Mouse (Mus musculus) ES-Bruce4 (cell line): ENCODE measurements around the gene Dctn3.

ENCODE experiments used
- CTCF ChIP-seq: IDR thresholded peaks from one replicate; pipeline ENCODE4 v1.8.1; 2011; ENCODE audit warnings: low read depth, low read length
- EP300 ChIP-seq: IDR thresholded peaks from 2 replicates; pipeline ENCODE4 v1.6.1; 2011; ENCODE audit warnings: low read depth, low read length; ENCODE audit not compliant: insufficient read depth
- POLR2A ChIP-seq: IDR thresholded peaks from one replicate; pipeline ENCODE4 v1.8.1; 2011; ENCODE audit warnings: low read length; ENCODE audit not compliant: insufficient read depth

DNA sequence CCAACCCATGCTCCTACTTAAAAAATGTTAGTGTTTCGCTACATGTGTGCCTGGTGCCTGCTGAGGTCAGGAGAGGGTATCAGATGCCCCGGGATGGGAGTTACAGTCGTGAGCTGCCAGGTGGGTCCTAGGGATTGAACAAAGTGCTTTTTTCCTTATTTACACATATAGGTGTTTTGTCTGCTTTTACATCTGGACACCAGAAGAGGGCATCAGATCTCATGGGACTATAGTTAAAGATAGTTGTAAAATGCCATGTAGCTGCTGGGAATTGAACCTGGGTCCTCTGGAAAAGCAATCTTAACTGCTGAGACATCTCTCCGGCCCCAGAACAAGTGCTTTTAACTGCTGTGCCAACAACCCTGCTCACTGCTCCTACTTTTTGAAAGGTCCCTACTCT lies 12.7 kb downstream of the Dctn3 start:
- TF ChIP-seq CTCF (no peak), POLR2A (no peak), EP300 (no peak)
